Mouse (Mus musculus) neutrophil, adult 5-6 weeks (primary cell): Measurements from ENCODE around the gene Mup21. TPM values are rescaled to one million over a fixed set of nuclear protein-coding genes. Genes with fewer than 3 reads are reported as not detected.
"Not testable (repeated sequence)": the region's sequence is repeated elsewhere in the genome, so short reads cannot be mapped to it uniquely, and the experiment has no call there.

ENCODE experiments used
- ATAC-seq: fragments of 151-379, 151-347 bp; 2 replicates; pipeline ENCODE4 v1.8.0; 2017; ENCODE audit warnings: mild to moderate bottlenecking, moderate TSS enrichment; ENCODE audit not compliant: insufficient number of reproducible peaks, poor library complexity, low FRiP score, severe bottlenecking; ENCODE audit errors: extremely low read depth
- total RNA-seq: library from RNA; stranded (forward); fragments of 200-1000 nt; gene quantifications from 2 replicates; pipeline ENCODE4 v1.2.3, GENCODE M21; 2017

The Mup21 gene
- not detected in 2 replicates for total RNA-seq

DNA sequence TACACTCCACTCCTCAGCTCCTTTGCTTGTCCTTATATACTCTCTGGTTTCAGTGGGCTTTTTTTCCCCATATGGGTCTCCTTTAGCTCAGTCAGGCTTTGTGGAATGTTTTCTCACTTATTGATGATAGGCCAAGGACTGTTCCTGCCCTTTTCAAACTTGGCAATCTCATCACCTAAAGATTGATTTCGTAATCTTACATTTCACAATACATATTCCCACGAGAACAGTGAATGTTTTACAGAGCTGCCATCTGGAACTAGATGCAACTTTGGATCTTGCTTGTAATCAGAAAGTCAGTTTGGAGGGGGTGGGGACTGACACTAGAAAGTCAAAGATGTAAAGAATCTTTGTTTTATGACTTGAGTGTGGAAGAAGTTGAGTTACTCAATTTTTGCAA, at the start of gene Mup21:
Gene Mup21 (minus strand): TSS at position 53 of the 400 bp plus-strand sequence.
- ATAC-seq, result no peak

DNA sequence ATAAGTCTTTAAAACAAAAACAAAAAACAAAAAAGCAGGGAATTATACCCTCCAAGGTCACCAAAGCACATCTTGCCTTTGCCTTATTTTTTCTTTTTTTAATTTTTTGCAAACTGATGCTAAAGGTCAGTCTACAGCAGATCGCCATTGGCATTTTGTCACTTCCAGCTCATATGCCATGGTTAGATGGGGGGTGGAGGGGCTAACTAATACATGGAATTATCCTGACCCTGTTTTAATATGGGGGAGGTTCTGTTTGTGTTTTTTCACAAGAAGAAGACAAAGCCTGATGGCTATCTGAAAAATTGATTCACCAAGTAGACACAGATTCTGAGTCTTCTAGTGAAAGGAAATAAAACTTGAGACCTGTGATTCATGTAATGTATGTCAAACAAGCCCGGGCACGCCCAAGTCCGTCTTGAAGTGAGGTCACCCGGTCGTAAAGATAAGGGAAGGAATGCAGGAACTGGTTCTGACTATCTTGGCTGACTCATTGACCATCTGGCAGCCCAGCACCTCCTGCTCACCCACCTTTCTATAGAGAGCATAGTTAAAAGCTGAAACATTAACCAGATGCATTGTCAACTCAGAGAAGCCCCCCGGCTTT, 49.4 kb upstream of the Mup21 start:
- no peak for ATAC-seq

DNA sequence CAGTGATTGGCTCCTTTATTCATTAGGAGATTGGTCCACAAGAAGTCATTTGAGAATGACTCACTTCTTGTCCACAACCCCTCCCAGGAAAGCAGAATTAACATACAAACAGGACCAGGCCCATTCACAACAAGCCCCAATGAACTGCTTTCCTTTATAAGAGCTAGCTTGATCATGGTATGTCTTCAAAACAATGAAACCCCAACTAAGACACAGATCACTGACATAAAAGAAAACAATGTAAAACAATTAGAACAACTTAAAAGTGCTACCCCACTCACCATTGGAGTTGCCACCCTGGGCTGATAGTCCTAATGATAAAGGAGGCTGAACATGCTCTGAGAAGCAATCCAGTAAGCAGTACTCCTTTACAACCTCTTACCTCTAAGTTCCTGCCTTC, 38.1 kb upstream of the Mup21 start:
- ATAC-seq, result no peak

DNA sequence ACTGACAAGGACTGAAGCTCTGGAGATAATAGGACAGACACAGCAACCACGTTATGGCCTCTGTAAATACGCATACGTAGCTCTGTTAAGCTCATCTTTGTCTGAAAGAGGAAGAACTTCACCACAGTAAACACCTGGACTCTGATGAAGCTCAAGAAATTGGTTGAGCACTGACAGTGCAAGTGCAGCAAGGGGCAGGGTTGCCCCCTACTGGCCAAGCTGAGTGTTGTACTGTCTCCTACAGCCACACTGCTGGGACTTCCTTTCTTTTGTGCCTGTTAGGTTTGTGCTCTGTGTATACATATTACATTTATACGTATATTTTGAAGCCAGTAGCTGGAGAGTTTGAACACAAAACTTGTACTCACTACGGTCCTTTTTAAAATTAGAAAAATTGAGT, 26.6 kb upstream of the Mup21 start:
- ATAC-seq, result no peak

DNA sequence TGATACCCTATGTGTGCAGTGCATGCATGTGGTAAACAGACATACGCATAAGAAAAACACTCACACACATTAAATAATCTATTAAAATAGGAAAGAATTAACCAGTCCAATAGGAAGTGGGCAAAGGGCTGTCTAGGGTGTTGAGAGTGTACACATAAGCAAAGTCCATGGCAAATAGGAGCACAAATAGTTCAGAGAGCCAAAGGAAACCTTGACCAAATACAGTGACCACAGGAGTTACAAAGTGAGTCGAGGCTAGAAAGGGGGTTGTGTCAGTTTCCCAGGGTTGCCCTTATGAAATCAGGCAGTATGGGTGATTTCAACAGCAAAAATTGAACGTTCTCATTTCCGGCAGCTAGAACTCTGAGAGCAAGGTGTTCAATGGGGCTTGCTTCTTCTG, 23.8 kb upstream of the Mup21 start:
- ATAC-seq, result no peak

DNA sequence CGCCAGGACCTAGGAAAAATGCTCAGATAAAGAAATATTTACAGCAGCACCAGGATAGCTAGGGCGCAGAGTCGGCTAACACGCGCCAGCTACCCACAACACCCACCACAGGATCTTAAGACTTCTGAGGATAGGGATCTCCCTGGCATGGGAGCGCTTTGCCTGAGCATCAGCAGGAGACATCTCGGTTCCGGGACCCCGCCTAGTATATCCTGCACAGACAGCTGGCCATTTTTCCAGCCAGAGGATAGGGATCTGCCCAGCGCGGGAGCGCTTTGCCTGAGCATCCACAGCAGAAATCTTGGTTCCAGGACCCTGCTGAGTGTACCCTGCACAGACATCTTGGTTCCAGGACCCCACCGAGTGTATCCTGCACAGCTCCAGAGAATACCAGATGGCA, 17.0 kb upstream of the Mup21 start:
- ATAC-seq, result not testable (repeated sequence)

DNA sequence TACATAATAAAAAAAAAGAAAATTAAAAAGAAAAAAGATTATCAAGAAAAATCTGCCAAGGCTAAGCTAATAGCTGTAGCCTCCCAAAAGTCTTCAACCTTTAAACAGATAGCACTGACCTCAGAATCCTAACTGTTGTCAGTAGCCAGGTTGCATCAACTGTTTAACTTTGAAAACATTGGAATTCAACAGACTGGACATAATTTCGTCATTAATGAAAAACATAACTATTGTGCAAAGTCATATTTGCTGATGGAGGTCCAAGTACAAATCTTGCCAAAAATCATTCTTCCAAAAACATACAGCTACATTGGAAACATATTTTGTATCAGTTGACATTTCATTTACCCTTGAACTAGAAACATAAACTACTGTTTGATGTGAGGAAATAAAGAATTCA, 7.7 kb upstream of the Mup21 start:
- ATAC-seq, result no peak

DNA sequence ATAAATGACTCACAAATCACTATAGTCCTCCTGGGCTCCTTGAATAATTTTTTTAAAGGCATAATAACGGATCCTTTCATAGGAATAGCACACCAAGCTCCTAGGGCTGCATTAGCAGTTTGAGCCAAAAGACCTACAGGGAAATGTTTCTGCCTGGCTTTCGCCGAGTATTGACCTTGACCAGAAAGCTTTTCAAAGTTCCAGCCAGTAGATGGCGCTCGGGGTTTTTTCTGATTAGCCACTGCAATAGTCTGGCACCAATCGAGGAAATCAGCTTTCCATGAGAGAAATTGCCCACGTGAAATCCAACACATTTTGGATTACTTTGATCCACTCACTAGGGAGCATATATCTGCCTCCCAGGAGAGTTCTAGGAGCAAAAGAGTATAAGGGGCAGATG, 17.0 kb downstream of the Mup21 start:
- ATAC-seq, result no peak

DNA sequence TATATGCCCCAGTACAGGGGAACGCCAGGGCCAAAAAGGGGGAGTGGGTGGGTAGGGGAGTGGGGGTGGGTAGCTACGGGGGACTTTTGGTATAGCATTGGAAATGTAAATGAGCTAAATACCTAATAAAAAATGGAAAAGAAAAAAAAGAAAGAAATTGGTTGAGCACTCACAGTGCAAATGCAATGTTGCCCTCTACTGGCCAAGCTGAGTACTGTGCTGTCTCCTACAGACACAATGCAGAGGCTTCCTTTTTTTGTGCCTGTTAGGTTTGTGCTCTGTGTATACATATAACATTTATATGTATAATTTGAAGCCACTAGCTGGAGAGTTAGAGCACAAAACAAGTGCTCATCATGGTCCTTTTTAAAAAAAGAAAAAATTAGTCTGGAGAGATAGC, 47.3 kb downstream of the Mup21 start:
- ATAC-seq, result not testable (repeated sequence)

Other genes with a start within 250 kb of the Mup21 start
- gene Mup20, start 96.7 kb downstream of the Mup21 start, total RNA-seq, result not detected in 2 replicates
- gene Mup3, start 63.5 kb downstream of the Mup21 start, total RNA-seq, result not detected in 2 replicates
- gene Zfp37, start 80.2 kb upstream of the Mup21 start, total RNA-seq, result not detected in 2 replicates
- gene Slc31a2, start 111.7 kb upstream of the Mup21 start, total RNA-seq, result 13.7 and 20.6 TPM in 2 replicates
- gene Fkbp15, start 209.7 kb upstream of the Mup21 start, total RNA-seq, result 134 and 141 TPM in 2 replicates
- 8.1 and 8.3 TPM in 2 replicates for gene Slc31a1, start 209.9 kb upstream of the Mup21 start, total RNA-seq